Mouse (Mus musculus) Patski (cell line): ENCODE data around the gene Ccdc78. TPM values are rescaled to one million over a fixed set of nuclear protein-coding genes. Genes with fewer than 3 reads are reported as not detected.
"Not testable (repeated sequence)": the region's sequence is repeated elsewhere in the genome, so short reads cannot be mapped to it uniquely, and the experiment has no call there.

Experiments used
- ATAC-seq: fragments of 100-300 bp; one replicate; pipeline ENCODE4 v1.8.0; 2021
- CTCF ChIA-PET: fragments of 350-600 bp; sonication (Branson Sonifier 250); formaldehyde crosslinking; loops from one replicate; lab custom pipeline; 2022; ENCODE audit warnings: inconsistent platforms; lab: Charles Lee
- POLR2A ChIA-PET: fragments of 350-600 bp; sonication (Branson Sonifier 250); formaldehyde crosslinking; loops from one replicate; lab custom pipeline; 2022; ENCODE audit warnings: antibody characterized with exemption, inconsistent platforms; lab: Charles Lee
- DNase-seq: peaks from one replicate; pipeline ENCODE4 v3.0.0-alpha.2; 2011; ENCODE audit warnings: low read depth, low spot score
- H3K27me3 ChIP-seq: fragments of 371-371 bp; one replicate; pipeline ENCODE4 v1.5.1; 2021
- CTCF ChIP-seq: fragments of 100-300 bp; IDR thresholded peaks from one replicate; pipeline ENCODE4 v1.5.1; 2021
- in situ Hi-C: fragments of 300-500 bp; cut with MboI; formaldehyde crosslinking; loops from 3 replicates; pipeline ENCODE4 v1.11.1; 2018; ENCODE audit warnings: low pct_unique_long_range_greater_than_20kb, mixed read lengths
- polyA plus RNA-seq: library from polyadenylated mRNA; unstranded; gene quantifications from one replicate; pipeline ENCODE4 v1.2.3, GENCODE M21; 2021

Gene Ccdc78
- polyA plus RNA-seq, 1 experiment from 2014 or later, result 0.30 TPM

DNA sequence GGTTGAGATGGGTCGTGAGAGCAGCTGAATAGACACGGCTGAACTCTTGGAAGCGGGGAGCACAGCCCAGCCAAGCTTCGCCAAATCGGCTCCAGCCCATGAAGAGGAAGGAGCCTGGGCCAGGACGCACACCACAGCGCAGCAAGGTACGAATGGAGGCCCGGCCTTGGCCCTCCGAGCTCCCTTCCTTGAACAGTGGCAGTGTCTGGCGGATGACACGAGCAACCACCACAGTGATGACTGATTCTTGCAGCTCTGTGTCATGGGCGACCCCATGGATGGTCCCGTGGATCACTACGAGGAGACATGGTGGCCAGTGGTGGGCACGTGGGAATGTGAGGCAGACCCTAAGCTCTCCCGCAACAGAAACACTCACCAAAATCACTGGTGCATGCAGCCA, 8.6 kb downstream of the Ccdc78 start:
- POLR2A ChIA-PET, result interaction anchor here (1.1 kb wide), 1 partner anchor 21 kb away, joined by 5 read pairs; the partner anchor contains the start of gene Narfl

DNA sequence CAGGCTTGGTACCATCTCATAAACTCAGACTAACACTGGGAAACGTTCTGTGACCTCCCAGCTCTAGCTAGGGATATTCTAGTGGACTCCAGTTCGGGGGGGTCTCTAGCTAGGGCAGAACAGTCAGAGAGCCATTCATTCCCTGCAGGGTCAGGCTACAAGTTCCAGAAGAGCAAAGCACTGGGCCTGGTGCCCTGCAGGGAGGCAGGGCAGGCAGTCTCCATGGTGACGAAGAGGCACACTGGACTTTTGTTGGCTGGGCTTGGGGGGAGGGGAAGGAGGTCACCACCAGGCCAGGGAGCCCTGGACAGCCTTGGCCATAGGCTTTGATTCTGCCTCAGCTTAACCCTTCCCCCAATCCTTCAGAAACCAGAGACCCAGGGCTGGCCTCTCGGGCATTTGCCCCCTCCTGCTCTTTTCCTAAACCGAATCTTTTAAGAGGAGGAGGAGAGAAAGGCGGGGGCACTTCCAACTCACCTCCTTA, 9.3 kb downstream of the Ccdc78 start, which contains the start of gene AC134908.4:
TSS of gene AC134908.4 (minus strand) at position 51 of the 484 bp plus-strand sequence.
- ChIA-PET POLR2A (no interaction called here), CTCF (interaction anchor here (1.7 kb wide), 1 partner anchor 11 kb away, joined by 4 read pairs; no protein-coding TSS in a partner anchor)
- no peaks in the 10 kb centered on the region for H3K27me3 ChIP-seq
- DNase-seq (no peak), ATAC-seq (no peak)
- no peak for TF ChIP-seq CTCF
- in situ Hi-C loops, result no loop called here

More for the DNA sequence above, 8.6 kb downstream of the Ccdc78 start:
- DNase-seq, result no peak
- CTCF ChIA-PET, result interaction anchor here (1.7 kb wide), 1 partner anchor 10 kb away, joined by 4 read pairs; no protein-coding TSS in a partner anchor
- no peak for ATAC-seq
- TF ChIP-seq CTCF, result no peak
- no peaks in the 10 kb centered on the region for H3K27me3 ChIP-seq
- in situ Hi-C loops, result no loop called here

DNA sequence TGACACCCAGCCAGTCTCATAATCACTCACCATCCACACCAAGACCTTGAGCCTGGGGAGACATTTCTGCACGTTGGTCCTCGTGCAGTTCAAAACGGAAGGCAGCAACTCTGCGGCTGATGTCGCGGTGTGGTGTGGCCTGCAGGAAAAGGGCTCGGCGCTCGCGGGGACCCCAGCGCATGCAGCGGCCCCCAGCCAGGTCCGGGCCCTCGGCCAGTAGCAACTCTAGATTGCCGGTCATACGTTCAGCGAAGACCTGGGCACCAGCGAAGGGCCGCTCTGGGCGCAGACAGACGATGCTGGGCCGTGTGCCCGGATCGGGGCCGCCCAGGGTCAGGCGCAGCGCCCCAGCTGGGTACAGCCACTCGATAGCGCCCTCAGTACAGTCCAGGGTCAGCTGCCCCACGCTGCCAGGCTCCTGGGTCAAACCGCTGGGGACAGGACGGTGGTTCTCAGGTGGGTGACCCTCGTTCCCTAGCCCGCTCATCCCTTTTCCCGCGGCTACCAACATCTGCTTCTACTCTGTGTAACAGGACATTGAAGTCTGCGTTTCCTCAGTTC, 9.9 kb downstream of the Ccdc78 start:
- ChIA-PET CTCF (no interaction called here), POLR2A (interaction anchor here (1.5 kb wide), 1 partner anchor 13 kb away, joined by 4 read pairs; the partner anchor contains the start of gene Fbxl16)
- H3K27me3 ChIP-seq, result no peaks in the 10 kb centered on the region
- no peak for TF ChIP-seq CTCF
- ATAC-seq (no peak), DNase-seq (no peak)
- in situ Hi-C loops, result no loop called here

DNA sequence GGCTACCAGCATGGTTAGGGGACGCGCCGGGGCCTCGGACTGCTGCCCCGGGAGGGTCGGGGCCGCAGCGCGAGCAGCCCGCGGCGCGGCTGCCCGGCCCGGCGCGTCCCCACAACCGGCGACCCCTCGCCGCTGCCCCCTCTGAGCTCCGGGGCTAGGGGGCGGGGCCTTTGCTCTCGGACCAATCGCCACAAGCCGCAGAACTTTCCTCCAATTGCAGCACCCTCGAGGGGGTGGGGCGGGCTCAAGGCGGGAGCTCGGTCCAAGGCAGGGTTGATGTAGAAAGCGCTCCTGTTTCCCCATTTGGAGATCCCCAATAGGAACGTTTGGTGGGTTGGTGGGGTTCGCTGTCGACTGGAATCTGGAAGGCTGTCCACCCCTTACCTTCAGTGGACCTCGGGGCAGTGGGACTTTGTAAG, 10.6 kb downstream of the Ccdc78 start, which contains the start of gene Metrn:
TSS of gene Metrn (minus strand) at position 186 of the 419 bp plus-strand sequence.
- in situ Hi-C loops, result no loop called here
- DNase-seq (no peak), ATAC-seq (peak; percentile 84)
- TF ChIP-seq CTCF, result no peak
- H3K27me3 ChIP-seq, result no peaks in the 10 kb centered on the region
- ChIA-PET POLR2A (interaction anchor here (1.5 kb wide), 1 partner anchor 12 kb away, joined by 4 read pairs; the partner anchor contains the start of gene Fbxl16), CTCF (interaction anchor here (0.7 kb wide), 1 partner anchor 23 kb away, joined by 3 read pairs; the partner anchor contains the start of gene Narfl)

DNA sequence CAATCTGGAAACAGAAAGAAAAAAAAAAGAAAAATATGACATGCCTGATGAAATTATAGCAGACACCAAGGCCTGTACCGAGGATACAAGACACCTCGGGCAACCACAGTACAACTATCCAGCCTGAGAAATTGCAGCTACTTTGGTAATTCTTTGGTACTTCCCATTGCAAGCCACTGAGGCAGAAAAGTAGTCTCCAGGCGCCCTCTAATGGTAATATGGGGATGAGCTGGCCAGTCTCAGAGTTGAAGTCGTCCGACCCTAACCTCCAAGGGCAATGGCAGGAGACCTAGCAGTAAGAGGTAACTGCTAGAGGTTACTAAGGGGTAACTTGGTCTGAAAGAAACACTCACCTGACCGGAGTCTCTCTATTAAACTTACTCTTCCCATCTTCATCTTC, 14.6 kb downstream of the Ccdc78 start:
- CTCF ChIA-PET, result interaction anchor here (0.6 to 2.3 kb wide), 11 partner anchors 10 to 73 kb away, joined by 3 to 11 read pairs (median 6); partner anchors contain the start of genes Chtf18, Fam173a, Haghl and Narfl
- POLR2A ChIA-PET, result interaction anchor here (0.7 kb wide), 1 partner anchor 403 kb away, joined by 3 read pairs; no protein-coding TSS in a partner anchor
- DNase-seq, result no peak
- in situ Hi-C loops, result loop anchor here (5.0 kb wide), 2 partner anchors 34 to 69 kb away; no protein-coding TSS in a partner anchor
- no peaks in the 10 kb centered on the region for H3K27me3 ChIP-seq
- ATAC-seq, result peak; percentile 44
- TF ChIP-seq CTCF, result no peak

DNA sequence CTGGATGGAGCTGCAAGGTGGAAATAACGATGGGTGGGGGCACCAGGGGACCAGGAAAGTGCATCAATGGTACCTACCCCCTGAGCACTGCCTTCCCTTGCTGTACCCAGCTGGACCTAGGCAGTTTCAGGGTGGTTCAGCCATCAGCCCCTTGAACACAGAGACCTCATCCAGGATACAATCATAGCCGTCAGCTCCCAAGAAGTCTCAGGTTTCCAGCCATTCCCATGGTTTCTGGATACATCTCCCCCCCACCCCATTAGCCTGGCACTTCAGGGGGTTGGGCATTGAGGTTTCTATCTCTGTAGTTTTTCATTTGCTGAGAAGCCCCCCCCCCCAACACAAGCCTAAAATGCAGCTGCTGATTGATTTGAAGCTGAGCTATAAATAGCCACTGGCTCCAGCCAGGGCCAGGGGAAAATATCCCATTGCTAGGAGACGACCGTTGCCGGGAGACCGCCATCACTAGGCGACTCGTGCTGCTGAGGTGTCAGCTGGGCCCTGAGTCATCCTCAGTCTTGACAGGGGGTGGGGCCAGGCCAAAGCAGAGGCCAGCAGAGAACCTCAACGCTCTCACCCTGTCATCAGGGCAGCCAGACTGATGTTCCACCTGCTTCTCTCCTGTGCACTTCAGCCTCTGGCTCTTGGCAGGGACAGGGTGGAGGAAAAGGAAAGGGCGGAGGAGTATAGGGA, 16.6 kb downstream of the Ccdc78 start:
- ATAC-seq (peak; percentile 61), DNase-seq (no peak)
- CTCF ChIA-PET, result interaction anchor here (0.7 to 2.3 kb wide), 3 partner anchors 40 to 71 kb away, joined by 3 to 9 read pairs (median 4); no protein-coding TSS in a partner anchor
- POLR2A ChIA-PET, result interaction anchor here (0.6 to 1.5 kb wide), 5 partner anchors 11 to 230 kb away, joined by 3 to 7 read pairs (median 4); partner anchors contain the start of genes Narfl and Rhot2
- H3K27me3 ChIP-seq, result no peaks in the 10 kb centered on the region
- in situ Hi-C loops, result loop anchor here (5.0 kb wide), 2 partner anchors 36 to 71 kb away; no protein-coding TSS in a partner anchor
- TF ChIP-seq CTCF, result no peak

DNA sequence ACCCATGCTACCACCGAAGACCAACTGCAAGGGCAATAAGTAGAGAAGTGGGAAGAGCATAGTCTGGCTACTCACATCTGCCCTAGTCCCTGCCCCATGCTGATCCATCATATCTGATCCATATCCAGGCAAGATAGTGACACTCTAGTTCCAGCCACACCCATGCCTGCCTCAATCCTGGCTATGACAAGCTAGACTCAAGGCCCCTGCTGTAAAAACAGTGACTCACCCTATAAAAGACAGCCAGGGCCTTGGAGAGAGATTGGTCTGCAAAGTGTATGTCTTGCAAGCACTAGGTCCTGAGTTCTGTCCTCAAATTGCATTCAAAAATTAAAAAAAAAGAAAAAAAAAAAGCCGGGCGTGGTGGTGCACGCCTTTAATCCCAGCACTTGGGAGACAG, 20.1 kb downstream of the Ccdc78 start:
- CTCF ChIA-PET, result no interaction called here
- in situ Hi-C loops, result no loop called here
- TF ChIP-seq CTCF, result no peak
- DNase-seq (no peak), ATAC-seq (no peak)
- POLR2A ChIA-PET, result no interaction called here
- peaks cover 11% of the 10 kb centered on the region for H3K27me3 ChIP-seq

DNA sequence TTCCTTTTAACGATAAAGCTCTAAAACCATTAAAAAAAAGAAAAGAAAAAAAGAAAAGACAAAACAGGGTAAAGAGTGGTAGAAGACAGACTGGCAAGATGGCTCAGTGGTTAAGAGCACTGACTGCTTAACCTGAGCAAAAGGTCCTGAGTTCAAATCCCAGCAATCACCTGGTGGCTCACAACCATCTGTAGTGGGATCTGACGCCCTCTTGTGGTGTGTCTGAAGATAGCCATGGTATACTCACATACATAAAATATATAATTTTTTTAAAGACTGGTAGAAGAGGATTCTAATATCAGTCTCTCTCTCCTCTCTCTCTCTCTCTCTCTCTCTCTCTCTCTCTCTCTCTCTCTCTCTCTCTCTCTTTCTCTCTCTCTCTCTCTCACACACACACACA, 21.1 kb downstream of the Ccdc78 start:
- DNase-seq, CTCF ChIA-PET, POLR2A ChIA-PET, in situ Hi-C loops, ATAC-seq: not testable (repeated sequence)
- H3K27me3 ChIP-seq, result peaks cover 11% of the 10 kb centered on the region

DNA sequence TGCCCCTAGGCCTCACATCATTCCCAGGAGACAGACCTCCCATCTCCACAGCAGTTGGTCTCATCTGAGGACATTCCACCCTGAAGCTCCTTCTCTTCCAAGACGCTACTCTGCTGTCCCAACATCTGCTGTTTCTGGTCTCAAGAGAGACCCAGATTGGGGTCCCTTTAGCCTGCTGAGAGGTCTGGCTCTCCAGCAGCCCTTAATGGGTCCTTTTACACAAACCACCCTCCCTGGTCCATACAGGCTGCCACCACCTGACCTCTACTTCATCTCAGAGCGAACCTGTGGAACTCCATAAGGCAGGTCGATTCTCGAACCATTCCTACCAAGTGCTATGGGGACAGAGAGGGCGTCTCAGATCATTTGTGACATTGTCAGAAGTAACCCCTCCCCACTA, 21.6 kb downstream of the Ccdc78 start:
- TF ChIP-seq CTCF, result no peak
- in situ Hi-C loops, result no loop called here
- no peak for ATAC-seq
- DNase-seq, result no peak
- POLR2A ChIA-PET, result interaction anchor here (1.4 to 1.5 kb wide), 2 partner anchors 11 to 25 kb away, joined by 4 read pairs; partner anchors contain the start of genes Metrn and Stub1
- CTCF ChIA-PET, result no interaction called here
- peaks cover 11% of the 10 kb centered on the region for H3K27me3 ChIP-seq
